Mouse (Mus musculus) forebrain, embryonic 14.5 days (tissue): Measurements from ENCODE around the gene Stfa2l1. TPM values are rescaled to one million over a fixed set of nuclear protein-coding genes. Genes with fewer than 3 reads are reported as not detected.
"Not testable (repeated sequence)": the region's sequence is repeated elsewhere in the genome, so short reads cannot be mapped to it uniquely, and the experiment has no call there.

Source experiments
- ATAC-seq: fragments of 200-750 bp; cut with Nextera tagmentation; 2 replicates; pipeline ENCODE4 v1.8.0; 2017; ENCODE audit warnings: mild to moderate bottlenecking, moderate library complexity
- DNase-seq: peaks from one replicate; pipeline ENCODE4 v3.0.0-alpha.2; 2015; ENCODE audit warnings: low spot score
- H3K27ac ChIP-seq: fragments of 300-500 bp; sonication (generic); 2 replicates; pipeline ENCODE4 v1.5.1; 2014; ENCODE audit warnings: low read depth, mild to moderate bottlenecking, control low read depth, low read length, moderate library complexity
- H3K27me3 ChIP-seq: fragments of 300-500 bp; sonication (generic); replicated peaks from 2 replicates; pipeline ENCODE4 v1.6.1; 2014; ENCODE audit warnings: low read length, control low read depth, mixed read lengths; ENCODE audit not compliant: control insufficient read depth, insufficient read depth
- H3K36me3 ChIP-seq: fragments of 300-500 bp; sonication (generic); 2 replicates; pipeline ENCODE4 v1.6.1; 2014; ENCODE audit warnings: low read length, control low read depth; ENCODE audit not compliant: control insufficient read depth, insufficient read depth
- H3K4me1 ChIP-seq: fragments of 300-500 bp; sonication (generic); 2 replicates; pipeline ENCODE4 v1.6.1; 2014; ENCODE audit warnings: antibody characterized with exemption, low read length, control low read depth; ENCODE audit not compliant: control insufficient read depth, insufficient read depth
- H3K4me2 ChIP-seq: fragments of 300-500 bp; sonication (generic); 2 replicates; pipeline ENCODE4 v1.6.1; 2014; ENCODE audit warnings: mild to moderate bottlenecking, control low read depth, low read length
- H3K4me3 ChIP-seq: fragments of 300-500 bp; sonication (generic); 2 replicates; pipeline ENCODE4 v1.5.1; 2014; ENCODE audit warnings: low read depth, low read length, control low read depth
- H3K9ac ChIP-seq: fragments of 300-500 bp; sonication (generic); 2 replicates; pipeline ENCODE4 v1.6.1; 2014; ENCODE audit warnings: mild to moderate bottlenecking, low read length, control low read depth, moderate library complexity
- H3K9me3 ChIP-seq: fragments of 300-500 bp; sonication (generic); replicated peaks from 2 replicates; pipeline ENCODE4 v1.6.1; 2016; ENCODE audit warnings: low read length, control low read depth, mixed read lengths; ENCODE audit not compliant: control insufficient read depth
- WGBS: fragments of 180-500 bp; shearing (Covaris S2); extraction: QIAGEN DNeasy Blood & Tissue Kit; methylation state at CpG from one replicate; pipeline ENCODE4 v1.1.7; 2014; 5-methylcytosine and 5-hydroxymethylcytosine counted together
- polyA plus RNA-seq: library from polyadenylated mRNA; unstranded; fragments of >200 nt; fragmentation: Nextera tagmentation; extraction: Ambion mirVana; gene quantifications from 2 replicates; pipeline ENCODE4 v1.2.1, GENCODE M21; 2014

Gene Stfa2l1
- not detected in 2 replicates for polyA plus RNA-seq

GRCm38 (mm10) chr16:36156402-36156975 is at the start of gene Stfa2l1:
Gene Stfa2l1 (plus strand): TSS chr16:36156811.
- no peaks in the 10 kb centered on the region for H3K27me3 ChIP-seq
- no peak for ATAC-seq
- no peaks in the 10 kb centered on the region for H3K36me3 ChIP-seq
- DNase-seq: no peak
- H3K4me3 ChIP-seq: no peak within 1 kb of the TSS
- no peak within 1 kb of the TSS for H3K27ac ChIP-seq
- no peaks in the 10 kb centered on the region for H3K9me3 ChIP-seq
- H3K9ac ChIP-seq: no peak within 1 kb of the TSS
- H3K4me2 ChIP-seq: no peak within 1 kb of the TSS
- H3K4me1 ChIP-seq: no peaks in the 10 kb centered on the region

- not testable (repeated sequence) for H3K9me3 ChIP-seq, H3K27ac ChIP-seq, DNase-seq, H3K4me2 ChIP-seq, H3K27me3 ChIP-seq, ATAC-seq, H3K9ac ChIP-seq, H3K36me3 ChIP-seq, H3K4me3 ChIP-seq, H3K4me1 ChIP-seq
Observed at GRCm38 (mm10) chr16:36111486-36111885, 45.1 kb upstream of the Stfa2l1 start.

- H3K4me3 ChIP-seq, ATAC-seq, H3K9me3 ChIP-seq, H3K36me3 ChIP-seq, H3K27me3 ChIP-seq, H3K27ac ChIP-seq, H3K4me2 ChIP-seq, H3K9ac ChIP-seq, H3K4me1 ChIP-seq, DNase-seq: not testable (repeated sequence)
- 92% methylated on average over 6 of the region's 6 CpGs for WGBS
Observed at GRCm38 (mm10) chr16:36115751-36116150, 40.9 kb upstream of the Stfa2l1 start.

GRCm38 (mm10) chr16:36128092-36128491 is 28.5 kb upstream of the Stfa2l1 start:
- no peaks in the 10 kb centered on the region for H3K9me3 ChIP-seq
- no peak overlapping the region for H3K4me3 ChIP-seq
- WGBS: 90% methylated on average over 7 of the region's 7 CpGs
- ATAC-seq (no peak), DNase-seq (no peak)
- H3K9ac ChIP-seq: no peak overlapping the region
- H3K36me3 ChIP-seq: no peaks in the 10 kb centered on the region
- no peaks in the 10 kb centered on the region for H3K27me3 ChIP-seq
- no peak overlapping the region for H3K27ac ChIP-seq
- H3K4me2 ChIP-seq: no peak overlapping the region
- no peaks in the 10 kb centered on the region for H3K4me1 ChIP-seq

- H3K27me3 ChIP-seq: no peaks in the 10 kb centered on the region
- no peak for DNase-seq
- H3K36me3 ChIP-seq: no peaks in the 10 kb centered on the region
- no peak within 1 kb of the TSS for H3K4me2 ChIP-seq
- no peaks in the 10 kb centered on the region for H3K4me1 ChIP-seq
- no peak within 1 kb of the TSS for H3K9ac ChIP-seq
- ATAC-seq: no peak
- no peak within 1 kb of the TSS for H3K4me3 ChIP-seq
- no peak within 1 kb of the TSS for H3K27ac ChIP-seq
- H3K9me3 ChIP-seq: no peaks in the 10 kb centered on the region
- 84% methylated on average over 1 of the region's 1 CpGs for WGBS
Observed at GRCm38 (mm10) chr16:36131141-36131540, 25.5 kb upstream of the Stfa2l1 start, which contains the start of gene Csta1. Gene Csta1 (minus strand): TSS chr16:36131241.

- Histone ChIP-seq H3K36me3 (no peaks in the 10 kb centered on the region), H3K4me1 (no peaks in the 10 kb centered on the region), H3K27me3 (no peaks in the 10 kb centered on the region), H3K4me2 (no peak overlapping the region), H3K4me3 (no peak overlapping the region), H3K27ac (no peak overlapping the region), H3K9ac (no peak overlapping the region), H3K9me3 (no peaks in the 10 kb centered on the region)
- WGBS: 68% methylated on average over 2 of the region's 2 CpGs
- no peak for ATAC-seq
- DNase-seq: no peak
Observed at GRCm38 (mm10) chr16:36138201-36138600, 18.4 kb upstream of the Stfa2l1 start.

- H3K9me3 ChIP-seq, H3K4me3 ChIP-seq, H3K27me3 ChIP-seq, H3K4me2 ChIP-seq, H3K9ac ChIP-seq, H3K36me3 ChIP-seq, DNase-seq, H3K27ac ChIP-seq, H3K4me1 ChIP-seq, ATAC-seq: not testable (repeated sequence)
- 82% methylated on average over 9 of the region's 10 CpGs for WGBS
Observed at GRCm38 (mm10) chr16:36167841-36168240, 11.2 kb downstream of the Stfa2l1 start.

- no peak for ATAC-seq
Observed at GRCm38 (mm10) chr16:36176108-36176507, 19.5 kb downstream of the Stfa2l1 start.

GRCm38 (mm10) chr16:36179910-36180309 is 23.3 kb downstream of the Stfa2l1 start:
- WGBS: 85% methylated on average over 2 of the region's 2 CpGs
- H3K9ac ChIP-seq: no peak overlapping the region
- no peaks in the 10 kb centered on the region for H3K36me3 ChIP-seq
- H3K4me1 ChIP-seq: no peaks in the 10 kb centered on the region
- H3K4me2 ChIP-seq: no peak overlapping the region
- no peak for ATAC-seq
- H3K9me3 ChIP-seq: no peaks in the 10 kb centered on the region
- no peak for DNase-seq
- H3K4me3 ChIP-seq: no peak overlapping the region
- H3K27ac ChIP-seq: no peak overlapping the region
- H3K27me3 ChIP-seq: no peaks in the 10 kb centered on the region

More at GRCm38 (mm10) chr16:36176108-36176507, 19.5 kb downstream of the Stfa2l1 start:
- Histone ChIP-seq H3K4me1 (no peaks in the 10 kb centered on the region), H3K9me3 (no peaks in the 10 kb centered on the region), H3K9ac (no peak overlapping the region), H3K4me3 (no peak overlapping the region), H3K27me3 (no peaks in the 10 kb centered on the region), H3K27ac (no peak overlapping the region), H3K4me2 (no peak overlapping the region), H3K36me3 (no peaks in the 10 kb centered on the region)
- no peak for DNase-seq
